11 mouse cellular contexts compared by ENCODE assay signal in the genomic region with DNA sequence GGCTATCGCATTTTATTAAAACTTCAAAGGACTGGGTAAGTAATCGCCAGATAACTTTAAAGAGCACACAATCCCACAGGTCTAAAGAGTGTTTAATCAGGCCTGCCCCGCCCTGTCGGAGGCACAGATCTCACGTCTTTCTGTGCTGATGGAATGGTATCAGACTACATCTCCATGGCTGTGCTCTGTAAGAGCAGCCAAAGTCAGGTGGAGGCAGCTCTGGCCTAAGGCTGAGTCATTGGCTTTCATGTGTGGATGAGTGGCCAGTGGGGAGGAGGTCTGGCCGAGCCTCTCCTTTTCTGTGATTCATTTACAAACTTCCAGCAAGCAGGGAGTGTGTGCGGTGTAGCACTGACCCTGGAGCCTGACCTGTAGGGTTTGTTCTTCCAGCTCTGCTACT.
DNase-seq lines count a peak whose midpoint lies in the region.
"Had no signal": no experiment of that assay in that cellular context is flagged by ENCODE, and none has a peak within 500 bp of the region (broad histone marks: within the 10 kb centered on the region; RNA-seq: fewer than 3 reads in every experiment).

No protein-coding gene starts in this region.

- DNase-seq in adrenal gland, adult (ENCODE audit: inconsistent age in 2 of 2, low spot score in 1 of 2): peak; percentile 61 to 79
- no peak for DNase-seq in adrenal gland, postnatal 4 days (ENCODE audit: low spot score in 2 of 2)
- peak; percentile 89 for DNase-seq in kidney, adult 11 months
- DNase-seq in liver: peak; percentile 21
- peak; percentile 34 to 69 for DNase-seq in lung, postnatal 4 days
- no peak for DNase-seq in right cerebral cortex, postnatal 36 days (ENCODE audit: low spot score in 2 of 2)
- no peak for DNase-seq in testis, postnatal 10 days (ENCODE audit: low spot score)
- DNase-seq in frontal cortex, postnatal 36 days (ENCODE audit: low spot score in 2 of 2): no peak
- DNase-seq: left cerebral cortex, postnatal 4 days; midbrain, embryonic 14.5 days; thymus, postnatal 4 days had no signal

Comparison
In these comparisons a context has a peak if more than half of its experiments do, and no peak if none do; other contexts are left out.
1. DNase-seq: peak in adrenal gland, adult (2 of 2), kidney, adult 11 months (single experiment), liver (single experiment) and lung, postnatal 4 days (2 of 2); none in adrenal gland, postnatal 4 days (0 of 2), right cerebral cortex, postnatal 36 days (0 of 2), testis, postnatal 10 days (single experiment) and frontal cortex, postnatal 36 days (0 of 2).